Mouse (Mus musculus): ENCODE measurements around the gene Inha. TPM values are rescaled to one million over a fixed set of nuclear protein-coding genes. Genes with fewer than 3 reads are reported as not detected.

Gene Inha
- polyA plus RNA-seq, 1 experiment = 63.9 TPM

DNA sequence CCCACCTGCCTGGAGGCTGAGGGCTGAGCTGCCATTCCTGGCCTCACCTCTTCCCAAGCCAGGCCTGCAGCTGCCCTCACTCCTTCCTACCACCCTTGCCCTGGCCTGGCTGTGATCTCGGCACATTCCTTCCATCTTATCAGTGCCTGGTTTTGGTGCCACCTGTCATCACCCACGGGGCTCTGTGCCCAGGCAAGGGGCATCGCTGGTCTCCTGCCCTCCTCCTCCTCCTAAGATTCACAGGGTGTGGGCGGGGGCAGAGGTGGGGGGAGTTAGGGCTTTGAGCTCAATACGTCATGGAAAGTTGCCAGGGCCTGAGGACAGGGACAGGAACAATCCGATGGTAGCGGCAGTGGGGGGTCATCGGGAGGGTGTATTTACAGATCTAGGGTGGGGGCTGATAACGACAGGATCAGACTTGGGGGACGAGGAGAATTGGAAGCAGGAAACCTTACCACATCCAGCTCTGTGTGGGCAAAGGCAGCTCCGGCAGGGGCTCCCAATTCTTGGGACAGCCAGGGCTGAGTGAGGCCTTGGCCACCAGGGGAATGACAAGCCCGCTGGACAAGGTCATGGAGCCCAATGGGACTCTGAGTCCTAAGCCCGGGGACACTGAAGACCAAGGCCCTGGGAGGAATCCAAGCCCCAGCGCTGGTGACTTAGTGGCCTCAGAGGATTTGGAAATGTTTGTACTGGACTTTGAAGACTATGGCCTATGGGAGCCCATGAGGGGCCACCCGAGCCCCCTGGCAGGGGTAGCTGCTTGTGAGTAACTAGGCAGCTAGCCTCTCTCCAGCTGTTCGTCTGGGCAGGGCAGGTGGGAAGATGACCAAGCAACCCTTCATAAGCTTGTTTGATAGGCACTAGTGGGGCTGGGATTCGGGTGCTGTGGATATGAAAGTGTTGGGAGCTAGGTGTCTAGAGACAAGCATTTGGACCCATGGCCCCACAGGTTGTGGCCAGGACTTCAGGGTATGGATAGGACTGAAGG, 42.7 kb downstream of the Inha start:
- TF ChIP-seq POLR2A (IDR thresholded peaks at IDR 0.05; ENCODE audit: borderline replicate concordance, extremely low read depth, insufficient read depth, insufficient read length, poor library complexity, severe bottlenecking) = no peak
- no peak for TF ChIP-seq CTCF (IDR thresholded peaks at IDR 0.05; ENCODE audit: borderline replicate concordance, extremely low read depth, insufficient read depth, insufficient read length)
- DNase-seq (ENCODE audit: low read depth) = no peak

- TF ChIP-seq POLR2A (IDR thresholded peaks at IDR 0.05; ENCODE audit: borderline replicate concordance, extremely low read depth, insufficient read depth, insufficient read length, poor library complexity, severe bottlenecking) = no peak
- TF ChIP-seq CTCF (IDR thresholded peaks at IDR 0.05; ENCODE audit: borderline replicate concordance, extremely low read depth, insufficient read depth, insufficient read length) = no peak
- DNase-seq (ENCODE audit: low read depth) = no peak
Measured at GRCm38 (mm10) chr1:75550586-75550985, 43.7 kb downstream of the Inha start.

DNA sequence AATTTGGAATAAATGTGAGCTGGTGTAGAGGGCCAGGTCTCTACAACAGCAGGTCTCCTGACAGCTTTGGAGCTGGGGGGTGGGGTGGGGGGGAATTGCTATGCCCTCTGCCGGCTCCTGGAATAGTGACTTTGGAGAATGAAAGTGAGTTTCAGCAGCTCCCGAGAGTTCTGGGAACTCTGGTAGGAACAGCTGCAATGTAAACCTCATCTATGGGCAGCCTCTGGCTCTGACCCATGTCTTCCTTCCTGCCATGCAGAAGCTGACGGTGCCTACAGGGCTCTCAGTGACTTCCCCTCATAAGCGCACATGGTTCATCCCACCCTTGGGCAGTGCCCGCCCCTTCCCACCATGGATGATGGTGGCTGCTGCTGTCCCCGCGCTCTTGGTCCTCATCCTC, 48.8 kb downstream of the Inha start:
- DNase-seq (ENCODE audit: low read depth) = no peak
- TF ChIP-seq CTCF (IDR thresholded peaks at IDR 0.05; ENCODE audit: borderline replicate concordance, extremely low read depth, insufficient read depth, insufficient read length) (no peak), POLR2A (IDR thresholded peaks at IDR 0.05; ENCODE audit: borderline replicate concordance, extremely low read depth, insufficient read depth, insufficient read length, poor library complexity, severe bottlenecking) (no peak)

DNA sequence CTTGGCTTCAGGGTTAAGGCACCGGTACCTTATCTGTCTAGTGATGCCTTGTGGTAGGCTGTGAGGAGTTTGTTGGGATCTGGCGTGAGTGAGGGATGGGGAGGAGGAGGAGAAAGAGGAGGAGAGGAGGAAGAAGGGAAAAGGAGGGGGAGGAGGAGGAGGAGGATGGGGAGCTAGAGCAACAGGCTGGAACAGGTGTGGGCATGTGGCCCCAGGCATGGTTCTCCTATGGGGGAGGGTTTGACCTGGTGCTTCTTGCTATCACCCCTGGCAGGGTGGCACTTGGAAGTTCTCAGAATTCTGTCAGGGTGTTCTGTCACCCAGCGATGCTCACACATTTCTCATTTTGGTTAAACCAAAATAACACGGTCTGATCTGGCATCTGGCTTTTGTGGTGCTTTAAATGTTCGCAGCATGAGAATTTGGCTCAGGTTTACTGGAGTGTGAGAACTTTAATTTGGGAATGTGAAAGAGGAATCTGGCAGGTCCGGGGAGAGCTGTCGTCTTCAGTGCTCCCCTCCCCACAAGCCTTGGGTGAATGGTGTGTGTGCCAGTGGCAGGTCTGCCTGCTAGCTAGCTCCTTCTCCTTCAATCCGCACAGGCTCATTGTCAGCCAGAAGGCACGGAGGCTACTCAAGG, 49.4 kb downstream of the Inha start:
- DNase-seq (ENCODE audit: low read depth) = no peak
- TF ChIP-seq CTCF (IDR thresholded peaks at IDR 0.05; ENCODE audit: borderline replicate concordance, extremely low read depth, insufficient read depth, insufficient read length) (no peak), POLR2A (IDR thresholded peaks at IDR 0.05; ENCODE audit: borderline replicate concordance, extremely low read depth, insufficient read depth, insufficient read length, poor library complexity, severe bottlenecking) (no peak)

GRCm38 (mm10) chr1:75557041-75557440, 50.2 kb downstream of the Inha start:
- DNase-seq (ENCODE audit: low read depth) = no peak
- TF ChIP-seq POLR2A (IDR thresholded peaks at IDR 0.05; ENCODE audit: borderline replicate concordance, extremely low read depth, insufficient read depth, insufficient read length, poor library complexity, severe bottlenecking) (no peak), CTCF (IDR thresholded peaks at IDR 0.05; ENCODE audit: borderline replicate concordance, extremely low read depth, insufficient read depth, insufficient read length) (no peak)

DNA sequence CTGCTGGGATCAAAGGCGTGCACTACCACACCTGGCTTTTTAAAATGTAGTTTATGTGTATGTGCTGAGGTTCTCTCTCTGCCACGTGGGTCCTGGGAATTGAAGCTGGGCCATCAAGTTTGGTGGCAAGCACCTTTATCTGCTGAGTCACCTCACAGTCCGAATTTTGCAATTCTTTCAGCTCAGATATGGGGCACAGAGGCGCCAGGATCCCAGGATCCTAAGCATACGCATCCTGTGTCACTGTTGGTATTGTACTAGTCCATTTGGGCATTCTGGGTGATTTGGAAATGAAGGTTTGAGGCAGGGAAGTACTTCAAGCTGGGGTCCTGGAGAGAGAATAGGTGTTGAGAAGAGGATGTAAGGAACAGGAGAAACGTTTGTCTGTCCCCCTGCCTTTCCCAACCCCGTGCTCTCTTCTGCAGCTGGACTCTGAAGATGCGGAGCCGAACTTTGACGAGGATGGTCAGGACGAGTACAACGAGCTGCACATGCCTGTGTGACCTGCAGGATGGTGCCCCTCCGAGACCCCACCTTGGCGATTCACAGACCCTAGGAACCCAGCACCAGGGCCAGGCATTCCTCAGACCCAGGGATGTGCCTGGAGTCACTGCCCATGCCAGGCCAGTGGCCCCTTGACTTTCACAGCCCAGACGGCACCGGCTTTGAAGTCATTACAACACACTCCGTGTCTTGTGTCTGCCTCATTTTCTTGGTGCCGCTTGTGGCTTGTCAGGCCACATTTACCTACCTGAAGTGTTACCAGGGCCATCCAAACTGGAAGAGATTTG, 51.7 kb downstream of the Inha start:
- TF ChIP-seq POLR2A (IDR thresholded peaks at IDR 0.05; ENCODE audit: borderline replicate concordance, extremely low read depth, insufficient read depth, insufficient read length, poor library complexity, severe bottlenecking) (no peak), CTCF (IDR thresholded peaks at IDR 0.05; ENCODE audit: borderline replicate concordance, extremely low read depth, insufficient read depth, insufficient read length) (no peak)
- DNase-seq (ENCODE audit: low read depth) = no peak

DNA sequence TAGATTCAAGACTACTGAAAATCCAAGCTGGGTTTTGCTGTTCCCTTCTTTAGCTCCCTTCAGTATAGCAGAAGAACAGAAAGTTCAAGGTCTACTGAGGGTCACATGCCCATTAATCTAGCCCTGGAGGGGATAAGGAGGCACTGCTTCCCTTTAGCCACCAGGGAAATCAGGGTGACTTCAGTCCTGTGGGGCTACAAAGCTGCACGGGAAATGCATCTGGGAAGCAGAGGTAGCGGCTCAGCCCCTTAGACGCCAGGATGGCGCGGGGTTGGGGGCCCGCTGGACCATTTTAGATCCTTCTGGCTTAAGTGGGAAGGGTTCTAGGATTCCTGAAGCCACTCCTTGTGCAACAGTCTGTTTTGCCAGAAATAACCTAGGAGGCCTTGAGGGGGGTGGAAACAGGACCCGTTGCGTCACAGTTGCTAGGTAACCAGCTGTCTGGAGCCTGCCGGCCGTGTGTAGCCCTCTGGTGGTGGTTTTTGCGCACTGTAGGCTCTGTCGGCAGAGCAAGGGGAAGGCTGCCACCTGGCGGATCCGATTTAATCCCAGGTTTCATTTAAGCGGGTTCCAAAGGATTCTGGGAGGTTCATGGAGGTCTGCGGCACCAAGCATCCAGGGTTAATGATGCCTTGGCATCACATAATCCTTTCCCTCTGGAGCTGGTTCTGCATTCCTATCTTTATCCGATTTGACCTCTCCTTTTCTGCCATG, 52.5 kb downstream of the Inha start:
- DNase-seq (ENCODE audit: low read depth) = peak; percentile 98
- TF ChIP-seq POLR2A (IDR thresholded peaks at IDR 0.05; ENCODE audit: borderline replicate concordance, extremely low read depth, insufficient read depth, insufficient read length, poor library complexity, severe bottlenecking) (no peak), CTCF (IDR thresholded peaks at IDR 0.05; ENCODE audit: borderline replicate concordance, extremely low read depth, insufficient read depth, insufficient read length) (peak; percentile 100)

Other genes with a start within 250 kb of the Inha start
- gene Ptprn, start 242.6 kb upstream of the Inha start, polyA plus RNA-seq (2012; rRNA removed) = 33.4 and 53.4 TPM in 2 replicates
- 78.9 and 87.2 TPM in 2 replicates for gene Resp18, start 228.7 kb upstream of the Inha start, polyA plus RNA-seq (2012; rRNA removed)
- gene Dnpep, start 189.1 kb upstream of the Inha start, polyA plus RNA-seq (2012; rRNA removed) = 140 and 189 TPM in 2 replicates
- 1.0 and 1.4 TPM in 2 replicates for gene Des, start 146.7 kb upstream of the Inha start, polyA plus RNA-seq (2012; rRNA removed)
- 49.2 and 56.1 TPM in 2 replicates for gene Speg, start 131.8 kb upstream of the Inha start, polyA plus RNA-seq (2012; rRNA removed)
- gene Gmppa, start 71.1 kb upstream of the Inha start, polyA plus RNA-seq (2012; rRNA removed) = 98.7 and 144 TPM in 2 replicates
- gene Asic4, start 56.6 kb upstream of the Inha start, polyA plus RNA-seq (2012; rRNA removed) = 23.3 and 41.3 TPM in 2 replicates
- gene Chpf, start 27.8 kb upstream of the Inha start, polyA plus RNA-seq (2012; rRNA removed) = 71.7 and 78.3 TPM in 2 replicates
- 46.9 and 57.2 TPM in 2 replicates for gene Tmem198, start 27.5 kb upstream of the Inha start, polyA plus RNA-seq (2012; rRNA removed)
- gene Obsl1, start 625 bp upstream of the Inha start, polyA plus RNA-seq (2012; rRNA removed) = 54.3 and 57.6 TPM in 2 replicates
- gene Stk11ip, start 14.5 kb downstream of the Inha start, polyA plus RNA-seq (2012; rRNA removed) = 36.5 and 40.6 TPM in 2 replicates
- gene Slc4a3, start 39.2 kb downstream of the Inha start, polyA plus RNA-seq (2012; rRNA removed) = 59.4 and 61.2 TPM in 2 replicates

All from brain, embryonic 14.5 days (tissue).